Mouse (Mus musculus) heart, adult 2 months (tissue): ENCODE measurements around the gene Dact3.

Source experiments
- CTCF ChIP-seq: fragments of 200-600 bp; IDR thresholded peaks from 2 replicates; pipeline ENCODE4 v1.8.1; 2022; ENCODE audit warnings: antibody characterized with exemption, mild to moderate bottlenecking, moderate library complexity
- POLR2A ChIP-seq: fragments of 200-500 bp; IDR thresholded peaks from 2 replicates; pipeline ENCODE4 v1.6.1; 2011; ENCODE audit warnings: mild to moderate bottlenecking, low read depth, low read length, control low read depth; ENCODE audit not compliant: insufficient read depth

DNA sequence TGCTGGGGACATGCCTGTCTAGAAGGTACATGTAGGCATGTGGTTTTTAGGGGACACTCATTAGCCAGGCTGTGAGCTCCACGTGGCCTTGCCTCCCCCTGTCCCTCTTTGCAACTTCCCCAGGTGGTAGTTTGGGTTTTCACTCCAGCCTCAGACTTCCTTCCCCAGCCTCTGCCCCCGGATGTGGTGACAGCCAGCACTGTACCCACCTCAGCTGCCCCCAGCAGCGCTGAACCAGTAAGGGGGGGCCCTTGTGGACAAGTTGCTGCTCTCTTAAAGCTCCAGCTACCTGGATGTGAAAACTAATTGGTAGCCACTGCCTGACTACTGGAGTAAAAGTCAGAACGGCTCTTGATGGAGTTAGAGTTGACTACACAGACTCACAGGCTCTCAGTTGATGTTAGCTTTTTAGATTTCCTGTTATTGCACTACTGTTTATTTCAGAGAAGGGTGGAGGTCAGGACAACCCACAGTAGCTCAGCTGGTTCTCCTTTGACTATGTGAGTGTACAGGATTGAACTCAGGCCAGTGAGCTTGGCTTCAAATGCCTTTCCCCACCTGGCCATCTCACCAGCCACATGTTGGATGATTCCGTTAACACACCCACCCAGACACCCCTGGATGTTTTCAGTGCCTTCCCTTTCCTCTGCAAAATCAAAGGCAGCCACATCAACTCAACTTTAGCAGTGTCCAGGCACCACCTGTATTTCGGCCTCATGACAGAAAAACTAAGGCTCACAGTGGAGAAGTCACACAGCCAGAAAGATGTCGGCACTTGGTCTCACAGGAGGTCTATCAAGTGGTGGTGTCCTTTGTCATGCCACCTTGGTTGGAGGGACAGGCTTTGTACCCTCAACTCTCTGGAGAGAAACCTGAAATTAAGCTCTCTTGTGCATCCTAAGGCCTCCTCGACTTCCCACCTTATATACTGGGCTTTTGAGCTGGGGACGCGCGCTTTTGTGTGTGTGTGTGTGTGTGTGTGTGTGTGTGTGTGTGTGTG is 33.3 kb upstream of the Dact3 start:
- TF ChIP-seq CTCF (no peak), POLR2A (no peak)
